Mouse (Mus musculus) embryonic facial prominence, embryonic 14.5 days (tissue): ENCODE data around the gene Pigl. TPM values are rescaled to one million over a fixed set of nuclear protein-coding genes. Genes with fewer than 3 reads are reported as not detected.
A peak's percentile ranks its signal among the peaks of the same experiment; 100 is the strongest.
"Not testable (repeated sequence)": the region's sequence is repeated elsewhere in the genome, so short reads cannot be mapped to it uniquely, and the experiment has no call there.

Experiments
- ATAC-seq: fragments of 200-750 bp; cut with Nextera tagmentation; 2 replicates; pipeline ENCODE4 v1.8.0; 2017; ENCODE audit warnings: low read depth, moderate number of reproducible peaks, moderate TSS enrichment
- DNase-seq: peaks from one replicate; pipeline ENCODE4 v3.0.0-alpha.2; 2015; ENCODE audit warnings: low spot score
- H3K27ac ChIP-seq: fragments of 300-500 bp; sonication (generic); replicated peaks from 2 replicates; pipeline ENCODE4 v1.5.1; 2014; ENCODE audit warnings: low read depth, mild to moderate bottlenecking, low read length, moderate library complexity
- H3K27me3 ChIP-seq: fragments of 300-500 bp; sonication (generic); replicated peaks from 2 replicates; pipeline ENCODE4 v1.6.1; 2014; ENCODE audit warnings: low read length; ENCODE audit not compliant: control insufficient read depth, insufficient read depth
- H3K36me3 ChIP-seq: fragments of 300-500 bp; sonication (generic); 2 replicates; pipeline ENCODE4 v1.6.1; 2014; ENCODE audit warnings: low read length, mixed read lengths; ENCODE audit not compliant: control insufficient read depth, insufficient read depth
- H3K4me1 ChIP-seq: fragments of 300-500 bp; sonication (generic); 2 replicates; pipeline ENCODE4 v1.6.1; 2014; ENCODE audit warnings: antibody characterized with exemption, low read length; ENCODE audit not compliant: control insufficient read depth, insufficient read depth
- H3K4me2 ChIP-seq: fragments of 300-500 bp; sonication (generic); 2 replicates; pipeline ENCODE4 v1.6.1; 2014; ENCODE audit warnings: low read depth, mild to moderate bottlenecking, low read length, moderate library complexity, mixed read lengths
- H3K4me3 ChIP-seq: fragments of 300-500 bp; sonication (generic); 2 replicates; pipeline ENCODE4 v1.5.1; 2014; ENCODE audit warnings: low read depth, mild to moderate bottlenecking, low read length
- H3K9ac ChIP-seq: fragments of 300-500 bp; sonication (generic); 2 replicates; pipeline ENCODE4 v1.6.1; 2014; ENCODE audit warnings: low read depth, mild to moderate bottlenecking, low read length, moderate library complexity, mixed read lengths
- H3K9me3 ChIP-seq: fragments of 300-500 bp; sonication (generic); 2 replicates; pipeline ENCODE4 v1.6.1; 2016; ENCODE audit warnings: low read length; ENCODE audit not compliant: control insufficient read depth
- WGBS: fragments of 180-500 bp; shearing (Covaris S2); extraction: QIAGEN DNeasy Blood & Tissue Kit; methylation state at CpG from one replicate; pipeline ENCODE4 v1.1.7; 2014; 5-methylcytosine and 5-hydroxymethylcytosine counted together
- polyA plus RNA-seq: library from polyadenylated mRNA; unstranded; fragments of >200 nt; fragmentation: Nextera tagmentation; extraction: Ambion mirVana; gene quantifications from 2 replicates; pipeline ENCODE4 v1.2.1, GENCODE M21; 2014

The Pigl gene
- polyA plus RNA-seq, 1 experiment from 2014 or later: 6.6 TPM

GRCm38 (mm10) chr11:62497181-62497580, 38.9 kb downstream of the Pigl start:
- no peaks in the 10 kb centered on the region for H3K27me3 ChIP-seq
- no peak overlapping the region for H3K9ac ChIP-seq
- no peak overlapping the region for H3K4me2 ChIP-seq
- H3K27ac ChIP-seq: no peak overlapping the region
- WGBS: 71% methylated on average over 3 of the region's 3 CpGs
- H3K4me1 ChIP-seq: no peaks in the 10 kb centered on the region; the same call in 1 of the 2 replicates
- no peaks in the 10 kb centered on the region for H3K9me3 ChIP-seq
- H3K4me3 ChIP-seq: no peak overlapping the region
- ATAC-seq: no peak
- DNase-seq: no peak
- no peaks in the 10 kb centered on the region for H3K36me3 ChIP-seq

GRCm38 (mm10) chr11:62498802-62499201, 40.5 kb downstream of the Pigl start:
- H3K9me3 ChIP-seq: no peaks in the 10 kb centered on the region

GRCm38 (mm10) chr11:62500529-62500928, 42.3 kb downstream of the Pigl start:
- H3K27ac ChIP-seq: no peak overlapping the region
- DNase-seq (no peak), ATAC-seq (no peak)
- H3K9ac ChIP-seq: no peak overlapping the region
- H3K27me3 ChIP-seq: no peaks in the 10 kb centered on the region
- H3K4me1 ChIP-seq: no peaks in the 10 kb centered on the region
- no peaks in the 10 kb centered on the region for H3K9me3 ChIP-seq
- WGBS: 82% methylated on average over 2 of the region's 2 CpGs
- no peak overlapping the region for H3K4me3 ChIP-seq
- H3K36me3 ChIP-seq: no peaks in the 10 kb centered on the region
- no peak overlapping the region for H3K4me2 ChIP-seq

More at GRCm38 (mm10) chr11:62498802-62499201, 40.5 kb downstream of the Pigl start:
- Histone ChIP-seq H3K36me3 (no peaks in the 10 kb centered on the region), H3K27me3 (no peaks in the 10 kb centered on the region), H3K4me3 (no peak overlapping the region), H3K9ac (no peak overlapping the region), H3K4me1 (no peaks in the 10 kb centered on the region; the same call in 1 of the 2 replicates), H3K4me2 (no peak overlapping the region), H3K27ac (no peak overlapping the region)
- ATAC-seq (no peak), DNase-seq (no peak)
- 78% methylated on average over 2 of the region's 2 CpGs for WGBS

GRCm38 (mm10) chr11:62507683-62508082, 49.4 kb downstream of the Pigl start:
- H3K4me2 ChIP-seq: no peak overlapping the region
- no peak for ATAC-seq
- no peak overlapping the region for H3K4me3 ChIP-seq
- no peaks in the 10 kb centered on the region for H3K36me3 ChIP-seq
- H3K9ac ChIP-seq: no peak overlapping the region
- no peak overlapping the region for H3K27ac ChIP-seq
- H3K9me3 ChIP-seq: no peaks in the 10 kb centered on the region
- H3K27me3 ChIP-seq: no peaks in the 10 kb centered on the region
- WGBS: 81% methylated on average over 4 of the region's 4 CpGs
- DNase-seq: no peak
- no peaks in the 10 kb centered on the region for H3K4me1 ChIP-seq

- not testable (repeated sequence) for H3K27me3 ChIP-seq, H3K4me1 ChIP-seq, H3K9ac ChIP-seq, H3K4me2 ChIP-seq, H3K9me3 ChIP-seq, H3K4me3 ChIP-seq, ATAC-seq, H3K27ac ChIP-seq, H3K36me3 ChIP-seq, DNase-seq
- WGBS: 92% methylated on average over 13 of the region's 13 CpGs
Observed at GRCm38 (mm10) chr11:62508365-62508764, 50.1 kb downstream of the Pigl start.

DNA sequence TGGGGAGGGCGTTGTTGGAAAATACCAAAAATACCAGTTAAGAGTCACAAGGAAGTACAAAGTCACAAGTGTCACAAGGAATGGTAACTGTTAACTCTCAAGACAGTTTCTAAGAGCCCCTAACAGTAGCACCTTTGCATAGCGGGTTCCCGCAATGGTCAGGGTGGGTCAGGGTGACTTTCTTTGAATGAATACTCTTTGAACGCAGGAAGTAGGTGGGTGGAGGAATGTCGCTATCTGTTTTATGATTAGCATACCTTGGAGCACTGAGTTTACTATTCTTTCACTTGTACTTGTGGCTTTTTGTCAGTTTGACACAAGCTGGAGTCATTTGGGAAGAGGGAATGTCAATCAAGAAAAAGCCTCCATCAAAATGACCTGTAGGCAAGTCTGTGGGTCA, 50.6 kb downstream of the Pigl start:
- ATAC-seq, H3K9me3 ChIP-seq, DNase-seq, H3K27me3 ChIP-seq, H3K4me1 ChIP-seq, H3K9ac ChIP-seq, H3K4me2 ChIP-seq, H3K4me3 ChIP-seq, H3K36me3 ChIP-seq, H3K27ac ChIP-seq: not testable (repeated sequence)
- WGBS: 94% methylated on average over 5 of the region's 5 CpGs

- Histone ChIP-seq H3K4me1 (no peaks in the 10 kb centered on the region), H3K4me3 (no peak overlapping the region), H3K27me3 (no peaks in the 10 kb centered on the region), H3K9ac (no peak overlapping the region), H3K9me3 (no peaks in the 10 kb centered on the region), H3K4me2 (no peak overlapping the region), H3K27ac (no peak overlapping the region), H3K36me3 (no peaks in the 10 kb centered on the region)
- 68% methylated on average over 3 of the region's 3 CpGs for WGBS
- ATAC-seq: no peak
- DNase-seq: no peak
Observed at GRCm38 (mm10) chr11:62509571-62509970, 51.3 kb downstream of the Pigl start.

- Histone ChIP-seq H3K9me3 (no peaks in the 10 kb centered on the region), H3K4me2 (no peak overlapping the region), H3K9ac (no peak overlapping the region), H3K27me3 (no peaks in the 10 kb centered on the region), H3K27ac (no peak overlapping the region), H3K4me3 (no peak overlapping the region), H3K4me1 (no peaks in the 10 kb centered on the region), H3K36me3 (no peaks in the 10 kb centered on the region)
- DNase-seq (no peak), ATAC-seq (no peak)
- 83% methylated on average over 5 of the region's 5 CpGs for WGBS
Observed at GRCm38 (mm10) chr11:62510956-62511355, 52.7 kb downstream of the Pigl start.

DNA sequence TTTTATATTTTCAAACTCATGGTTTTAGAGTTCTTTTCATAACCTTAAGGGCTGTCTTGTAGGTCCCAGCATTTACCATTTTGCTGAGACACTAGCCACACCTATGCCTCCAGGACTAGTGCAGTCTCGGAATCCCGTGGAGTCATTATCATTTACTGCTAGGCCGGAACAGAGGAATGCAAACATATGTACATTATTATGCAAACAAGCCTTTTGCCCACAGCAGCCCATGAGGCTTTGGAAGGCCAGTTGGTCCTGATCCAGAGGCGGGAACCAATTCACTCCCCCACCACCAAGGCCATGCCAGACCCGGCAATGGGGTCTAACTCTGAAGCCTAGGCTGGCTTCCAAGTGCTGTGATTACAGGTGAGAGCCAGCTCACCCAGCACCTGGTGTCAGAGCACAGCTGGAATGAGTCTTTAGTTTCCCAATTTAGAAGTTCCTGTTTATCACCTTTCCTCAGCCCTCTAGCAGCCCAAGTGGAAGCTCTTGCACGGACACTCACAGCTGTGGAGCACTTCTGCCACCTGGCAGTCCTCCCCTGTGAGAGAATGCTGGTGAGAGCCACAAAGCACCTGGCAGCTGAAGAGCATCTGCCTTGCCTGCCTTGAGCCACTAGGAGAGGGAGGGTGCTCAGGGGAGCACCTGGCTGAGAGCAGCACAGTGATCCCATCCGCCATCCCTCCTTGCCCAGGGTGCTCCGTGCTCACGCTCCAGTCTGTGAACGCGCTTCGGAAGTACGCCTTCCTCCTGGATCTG, 53.4 kb downstream of the Pigl start:
- no peaks in the 10 kb centered on the region for H3K4me1 ChIP-seq
- ATAC-seq: no peak
- H3K36me3 ChIP-seq: no peaks in the 10 kb centered on the region
- H3K27me3 ChIP-seq: no peaks in the 10 kb centered on the region
- H3K9me3 ChIP-seq: no peaks in the 10 kb centered on the region
- H3K4me3 ChIP-seq: no peak overlapping the region
- no peak overlapping the region for H3K27ac ChIP-seq
- no peak overlapping the region for H3K4me2 ChIP-seq
- no peak overlapping the region for H3K9ac ChIP-seq
- 70% methylated on average over 13 of the region's 13 CpGs for WGBS
- peak; percentile 4 for DNase-seq
